Mouse (Mus musculus) CH12.LX (cell line): Measurements from ENCODE around the gene Ralb.
A peak's percentile ranks its signal among the peaks of the same experiment; 100 is the strongest.

Source experiments
- CTCF ChIP-seq, 2 experiments: IDR thresholded peaks in 1 of 2; conservative IDR thresholded peaks in 1 of 2; 2 replicates each; pipeline ENCODE4 v1.5.1; 2011 to 2012; ENCODE audit warnings: low read depth in 2 of 2, low read length in 2 of 2, improper control_type of control experiment in 1 of 2, inconsistent platforms in 1 of 2, mild to moderate bottlenecking in 1 of 2, moderate library complexity in 1 of 2
- EP300 ChIP-seq: IDR thresholded peaks from 2 replicates; pipeline ENCODE4 v1.6.1; 2011; ENCODE audit warnings: low read length, improper control_type of control experiment
- JUND ChIP-seq: conservative IDR thresholded peaks from 2 replicates; pipeline ENCODE4 v1.6.1; 2011; ENCODE audit warnings: low read depth, low read length, improper control_type of control experiment
- KAT2A ChIP-seq: IDR thresholded peaks from 2 replicates; pipeline ENCODE4 v1.6.1; 2012; ENCODE audit warnings: low read length, improper control_type of control experiment, inconsistent platforms; ENCODE audit not compliant: insufficient replicate concordance
- MAZ ChIP-seq: IDR thresholded peaks from 2 replicates; pipeline ENCODE4 v1.6.1; 2012; ENCODE audit warnings: low read depth, mild to moderate bottlenecking, inconsistent platforms, low read length, improper control_type of control experiment, moderate library complexity
- NRF1 ChIP-seq: IDR thresholded peaks from 2 replicates; pipeline ENCODE4 v1.6.1; 2014; ENCODE audit warnings: low read depth, mild to moderate bottlenecking, inconsistent platforms, low read length, improper control_type of control experiment, moderate library complexity
- POLR2A ChIP-seq: IDR thresholded peaks from 2 replicates; pipeline ENCODE4 v1.6.1; 2011; ENCODE audit warnings: low read depth, mild to moderate bottlenecking, improper control_type of control experiment, low read length
- POLR2AphosphoS2 ChIP-seq: IDR thresholded peaks from 2 replicates; pipeline ENCODE4 v1.6.1; 2011; ENCODE audit warnings: low read depth, low read length, improper control_type of control experiment
- RCOR1 ChIP-seq: conservative IDR thresholded peaks from 2 replicates; pipeline ENCODE4 v1.6.1; 2012; ENCODE audit warnings: low read depth, mild to moderate bottlenecking, inconsistent platforms, low read length, improper control_type of control experiment
- TBP ChIP-seq: conservative IDR thresholded peaks from 2 replicates; pipeline ENCODE4 v1.6.1; 2011; ENCODE audit warnings: low read depth, low read length, improper control_type of control experiment
- TCF12 ChIP-seq: IDR thresholded peaks from 2 replicates; pipeline ENCODE4 v1.6.1; 2014; ENCODE audit warnings: low read depth, mild to moderate bottlenecking, inconsistent platforms, low read length, improper control_type of control experiment
- ZC3H11A ChIP-seq: IDR thresholded peaks from 2 replicates; pipeline ENCODE4 v1.6.1; 2012; ENCODE audit warnings: low read depth, mild to moderate bottlenecking, inconsistent platforms, low read length, improper control_type of control experiment
- ZMIZ1 ChIP-seq: IDR thresholded peaks from 2 replicates; pipeline ENCODE4 v1.6.1; 2012; ENCODE audit warnings: low read depth, mild to moderate bottlenecking, inconsistent platforms, low read length, improper control_type of control experiment
- ZNF384 ChIP-seq: IDR thresholded peaks from 2 replicates; pipeline ENCODE4 v1.6.1; 2012; ENCODE audit warnings: low read depth, low read length, improper control_type of control experiment, inconsistent platforms

GRCm38 (mm10) chr1:119463386-119463785 lies 41.2 kb downstream of the Ralb start:
- TF ChIP-seq TBP (no peak), CTCF (conservative IDR thresholded peaks at IDR 0.05 in 1 of 2, IDR thresholded peaks at IDR 0.05 in 1 of 2; ENCODE audit: low read depth in 2 of 2, low read length in 2 of 2) (peak; percentile 43 to 67), MAZ (no peak), EP300 (no peak), POLR2A (no peak), ZMIZ1 (no peak), NRF1 (no peak), KAT2A (no peak), ZNF384 (no peak), POLR2AphosphoS2 (no peak), TCF12 (no peak), RCOR1 (no peak), JUND (no peak), ZC3H11A (no peak)
